Mouse (Mus musculus) kidney, postnatal 0 days (tissue): ENCODE data around the gene BC030499. TPM values are rescaled to one million over a fixed set of nuclear protein-coding genes. Genes with fewer than 3 reads are reported as not detected.
A peak's percentile ranks its signal among the peaks of the same experiment; 100 is the strongest.

Experiments used
- ATAC-seq: fragments of 200-750 bp; cut with Nextera tagmentation; replicated peaks from 2 replicates; pipeline ENCODE4 v1.8.0; 2017; ENCODE audit warnings: low read depth, moderate number of reproducible peaks, moderate TSS enrichment, moderate library complexity; ENCODE audit not compliant: low FRiP score
- DNase-seq: peaks from one replicate; pipeline ENCODE4 v3.0.0-alpha.2; 2016; ENCODE audit warnings: low spot score
- H3K27ac ChIP-seq: fragments of 300-500 bp; sonication (generic); 2 replicates; pipeline ENCODE4 v1.5.1; 2014; ENCODE audit warnings: mild to moderate bottlenecking
- H3K27me3 ChIP-seq: fragments of 300-500 bp; sonication (generic); 2 replicates; pipeline ENCODE4 v1.6.1; 2014; ENCODE audit warnings: low read length, mixed read lengths; ENCODE audit not compliant: insufficient read depth
- H3K36me3 ChIP-seq: fragments of 300-500 bp; sonication (generic); 2 replicates; pipeline ENCODE4 v1.6.1; 2014; ENCODE audit warnings: low read length, mixed read lengths; ENCODE audit not compliant: insufficient read depth
- H3K4me1 ChIP-seq: fragments of 300-500 bp; sonication (generic); replicated peaks from 2 replicates; pipeline ENCODE4 v1.6.1; 2014; ENCODE audit warnings: antibody characterized with exemption, low read length, mixed read lengths; ENCODE audit not compliant: insufficient read depth
- H3K4me2 ChIP-seq: fragments of 300-500 bp; sonication (generic); 2 replicates; pipeline ENCODE4 v1.6.1; 2014; ENCODE audit warnings: mild to moderate bottlenecking, low read length, moderate library complexity, mixed read lengths
- H3K4me3 ChIP-seq: fragments of 300-500 bp; sonication (generic); replicated peaks from 2 replicates; pipeline ENCODE4 v1.5.1; 2014; ENCODE audit warnings: low read depth, low read length
- H3K9ac ChIP-seq: fragments of 300-500 bp; sonication (generic); 2 replicates; pipeline ENCODE4 v1.6.1; 2014; ENCODE audit warnings: low read depth, low read length
- H3K9me3 ChIP-seq: fragments of 300-500 bp; sonication (generic); replicated peaks from 2 replicates; pipeline ENCODE4 v1.6.1; 2016; ENCODE audit warnings: low read length, inconsistent platforms, mixed read lengths
- CTCF ChIP-seq: IDR thresholded peaks from 2 replicates; pipeline ENCODE4 v1.5.1; 2016; ENCODE audit warnings: antibody characterized with exemption, low read depth, mild to moderate bottlenecking, moderate library complexity
- WGBS: fragments of 180-500 bp; shearing (Covaris S2); extraction: QIAGEN DNeasy Blood & Tissue Kit; methylation state at CpG from one replicate; pipeline ENCODE4 v1.1.7; 2014; 5-methylcytosine and 5-hydroxymethylcytosine counted together
- polyA plus RNA-seq: library from polyadenylated mRNA; unstranded; fragments of >200 nt; fragmentation: Nextera tagmentation; extraction: Ambion mirVana; gene quantifications from 2 replicates; pipeline ENCODE4 v1.2.1, GENCODE M21; 2015

Gene BC030499
- 0.17 TPM in 1 of 2 replicates, not detected in the other for polyA plus RNA-seq

DNA sequence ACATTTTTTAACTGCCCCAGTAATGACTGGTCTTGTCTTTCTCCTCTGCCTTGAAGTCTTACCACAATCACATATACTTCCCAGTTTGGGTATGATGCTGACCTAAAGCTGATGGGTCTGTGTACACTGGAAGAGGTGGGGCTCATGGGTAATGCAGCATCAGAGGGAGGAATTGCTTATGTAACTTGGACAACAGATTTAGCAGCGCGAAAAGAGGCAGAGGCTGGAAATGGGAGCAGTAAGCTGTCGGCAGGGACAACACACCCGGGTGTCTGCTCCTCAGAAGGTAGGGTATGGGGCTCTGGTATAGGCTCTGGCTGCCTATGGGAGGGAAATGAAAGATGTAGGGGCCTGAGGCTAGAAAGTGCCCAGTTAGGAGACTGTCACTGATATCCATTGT lies at the start of gene BC030499:
Gene BC030499, plus strand, starts transcription at position 188 of the 400 bp plus-strand sequence.
- DNase-seq (no peak), ATAC-seq (no peak)
- Histone ChIP-seq H3K9me3 (no peaks in the 10 kb centered on the region), H3K27me3 (no peaks in the 10 kb centered on the region), H3K27ac (no peak within 1 kb of the TSS), H3K4me2 (no peak within 1 kb of the TSS), H3K9ac (no peak within 1 kb of the TSS), H3K36me3 (peaks cover 49% of the 10 kb centered on the region), H3K4me3 (no peak within 1 kb of the TSS), H3K4me1 (no peaks in the 10 kb centered on the region)
- TF ChIP-seq CTCF: no peak
- 94% methylated on average over 4 of the region's 4 CpGs for WGBS

GRCm38 (mm10) chr11:78245261-78245626 lies 45.4 kb upstream of the BC030499 start:
- no peak for ATAC-seq
- Histone ChIP-seq H3K9ac (peak overlapping the region; percentile 91), H3K27me3 (no peaks in the 10 kb centered on the region), H3K4me3 (peak overlapping the region; percentile 79), H3K27ac (peak overlapping the region; percentile 97), H3K9me3 (no peaks in the 10 kb centered on the region), H3K36me3 (peaks cover 12% of the 10 kb centered on the region; the same call in 1 of the 2 replicates), H3K4me2 (peak overlapping the region; percentile 70), H3K4me1 (peaks cover 7% of the 10 kb centered on the region)
- under 1% methylated on average over 19 of the region's 19 CpGs for WGBS
- DNase-seq: peak; percentile 27
- no peak for TF ChIP-seq CTCF

- peaks cover 7% of the 10 kb centered on the region for H3K36me3 ChIP-seq
- TF ChIP-seq CTCF: no peak
- under 1% methylated on average over 50 of the region's 50 CpGs for WGBS
- DNase-seq (peak; percentile 96), ATAC-seq (peak; percentile 93)
- peak within 1 kb of the TSS; percentile 70 for H3K4me2 ChIP-seq
- H3K27me3 ChIP-seq: no peaks in the 10 kb centered on the region
- peak within 1 kb of the TSS; percentile 91 for H3K9ac ChIP-seq
- peak within 1 kb of the TSS; percentile 79 for H3K4me3 ChIP-seq
- H3K27ac ChIP-seq: peak within 1 kb of the TSS; percentile 97
- peaks cover 7% of the 10 kb centered on the region for H3K4me1 ChIP-seq
- H3K9me3 ChIP-seq: no peaks in the 10 kb centered on the region
These were observed 44.9 kb upstream of the BC030499 start, which contains the start of the genes Sdf2 and Supt6 for GRCm38 (mm10) chr11:78245627-78246317. Gene Sdf2 (plus strand): TSS chr11:78245746. Gene Supt6 (minus strand): TSS chr11:78245987.

GRCm38 (mm10) chr11:78246318-78247011 lies 44.2 kb upstream of the BC030499 start:
- no peak for DNase-seq
- ATAC-seq: no peak
- Histone ChIP-seq H3K4me2 (peak overlapping the region; percentile 70), H3K4me1 (peaks cover 7% of the 10 kb centered on the region), H3K9ac (peak overlapping the region; percentile 91), H3K27me3 (no peaks in the 10 kb centered on the region), H3K4me3 (peak overlapping the region; percentile 79), H3K36me3 (peaks cover 5% of the 10 kb centered on the region), H3K9me3 (no peaks in the 10 kb centered on the region), H3K27ac (peak overlapping the region; percentile 97)
- TF ChIP-seq CTCF: no peak
- 20% methylated on average over 7 of the region's 7 CpGs for WGBS

- Histone ChIP-seq H3K4me1 (peaks cover 7% of the 10 kb centered on the region), H3K9ac (no peak overlapping the region; the same call in 1 of the 2 replicates), H3K27me3 (no peaks in the 10 kb centered on the region), H3K4me3 (peak overlapping the region; percentile 79), H3K27ac (no peak overlapping the region), H3K36me3 (peaks cover 6% of the 10 kb centered on the region), H3K4me2 (peak overlapping the region; percentile 70), H3K9me3 (no peaks in the 10 kb centered on the region)
- TF ChIP-seq CTCF: no peak
- peak; percentile 34 for DNase-seq
- 41% methylated on average over 3 of the region's 3 CpGs for WGBS
- ATAC-seq: no peak
These were observed 43.7 kb upstream of the BC030499 start for GRCm38 (mm10) chr11:78247012-78247348.

GRCm38 (mm10) chr11:78247727-78248140 lies 42.9 kb upstream of the BC030499 start:
- Histone ChIP-seq H3K9ac (no peak overlapping the region), H3K4me1 (peaks cover 7% of the 10 kb centered on the region), H3K9me3 (no peaks in the 10 kb centered on the region), H3K4me3 (no peak overlapping the region), H3K36me3 (peaks cover 12% of the 10 kb centered on the region), H3K4me2 (no peak overlapping the region), H3K27ac (no peak overlapping the region), H3K27me3 (no peaks in the 10 kb centered on the region)
- ATAC-seq (no peak), DNase-seq (peak; percentile 30)
- TF ChIP-seq CTCF: no peak
- WGBS: 72% methylated on average over 4 of the region's 4 CpGs
